Mouse (Mus musculus): Measurements from ENCODE around the gene Spred1.

GRCm38 (mm10) chr2:117108059-117108458 is 13.1 kb upstream of the Spred1 start:
- TF ChIP-seq CTCF (IDR thresholded peaks at IDR 0.05; ENCODE audit: extremely low read depth, insufficient read depth, low read length) = no peak
- no peak for TF ChIP-seq POLR2A (IDR thresholded peaks at IDR 0.05; ENCODE audit: extremely low read depth, insufficient read depth, low read length)
